Mouse (Mus musculus): ENCODE measurements around the gene Btn2a2. TPM values are rescaled to one million over a fixed set of nuclear protein-coding genes. Genes with fewer than 3 reads are reported as not detected.

Btn2a2 gene
- total RNA-seq, 2 experiments from 2014 or later: not detected

Small RNAs within 50 kb of the gene (microRNA-seq; reads per million reads assigned to microRNA genes)
- gene Gm44297: not detected
- gene n-TStga1: not detected

Other genes with a start within 250 kb of the Btn2a2 start
- gene Vmn1r223, start 241.7 kb downstream of the Btn2a2 start, total RNA-seq (2021): not detected
- 10 to 100 TPM; 18.9 to 26.9 TPM for gene Zfp322a, start 119.6 kb downstream of the Btn2a2 start, total RNA-seq (2021)
- 1 to 10 TPM; 6.1 to 7.1 TPM for gene Abt1, start 65.0 kb downstream of the Btn2a2 start, total RNA-seq (2021)
- gene Btn1a1, start 23.0 kb downstream of the Btn2a2 start, total RNA-seq (2021): under 1 TPM in 1 of 2 experiments, not detected in 1; 0.55 TPM
- gene Hist1h4h, start 42.2 kb upstream of the Btn2a2 start, total RNA-seq (2021): 1,000 to 10,000 TPM in 1 of 2 experiments, 100 to 1,000 TPM in 1; 930 to 1,063 TPM
- 100 to 1,000 TPM; 261 to 325 TPM for gene Hist1h2af, start 45.0 kb upstream of the Btn2a2 start, total RNA-seq (2021)
- gene Hist1h3g, start 46.6 kb upstream of the Btn2a2 start, total RNA-seq (2021): 10 to 100 TPM; 76.3 to 91.7 TPM
- gene Hist1h2bh, start 54.5 kb upstream of the Btn2a2 start, total RNA-seq (2021): 10 to 100 TPM; 20.9 to 25.4 TPM
- gene Hist1h3f, start 55.2 kb upstream of the Btn2a2 start, total RNA-seq (2021): 100 to 1,000 TPM in 1 of 2 experiments, 10 to 100 TPM in 1; 93.2 to 104 TPM
- gene Hist1h4f, start 62.8 kb upstream of the Btn2a2 start, total RNA-seq (2021): 100 to 1,000 TPM; 529 to 619 TPM
- gene Hist1h1d, start 64.4 kb upstream of the Btn2a2 start, total RNA-seq (2021): 10 to 100 TPM; 27.8 to 32.6 TPM
- gene Hist1h3e, start 73.5 kb upstream of the Btn2a2 start, total RNA-seq (2021): 100 to 1,000 TPM; 246 to 271 TPM
- 10 to 100 TPM; 54.9 to 55.0 TPM for gene Hist1h2ae, start 82.4 kb upstream of the Btn2a2 start, total RNA-seq (2021)
- gene Hist1h2bg, start 82.5 kb upstream of the Btn2a2 start, total RNA-seq (2021): 100 to 1,000 TPM; 395 to 462 TPM
- 100 to 1,000 TPM; 168 to 215 TPM for gene Hist1h2bf, start 85.3 kb upstream of the Btn2a2 start, total RNA-seq (2021)
- 10 to 100 TPM; 47.4 to 49.2 TPM for gene Hist1h2ad, start 85.5 kb upstream of the Btn2a2 start, total RNA-seq (2021)
- gene Hist1h3d, start 86.9 kb upstream of the Btn2a2 start, total RNA-seq (2021): 10 to 100 TPM; 38.0 to 43.5 TPM
- 100 to 1,000 TPM; 294 to 310 TPM for gene Hist1h4d, start 92.7 kb upstream of the Btn2a2 start, total RNA-seq (2021)
- 10 to 100 TPM; 27.7 to 32.2 TPM for gene Hist1h2be, start 132.3 kb upstream of the Btn2a2 start, total RNA-seq (2021)
- gene Hist1h1e, start 133.7 kb upstream of the Btn2a2 start, total RNA-seq (2021): 100 to 1,000 TPM; 180 to 217 TPM
- 1 to 10 TPM; 8.3 to 9.7 TPM for gene Hist1h2ac, start 195.1 kb upstream of the Btn2a2 start, total RNA-seq (2021)
- 10 to 100 TPM; 76.4 to 77.6 TPM for gene Hist1h2bc, start 195.3 kb upstream of the Btn2a2 start, total RNA-seq (2021)
- gene Hist1h1t, start 207.0 kb upstream of the Btn2a2 start, total RNA-seq (2021): under 1 TPM; 0.69 to 0.88 TPM
- gene Hist1h4c, start 209.6 kb upstream of the Btn2a2 start, total RNA-seq (2021): 100 to 1,000 TPM; 175 to 199 TPM
- 10 to 100 TPM; 23.3 to 31.0 TPM for gene Hfe, start 222.0 kb upstream of the Btn2a2 start, total RNA-seq (2021)
- 100 to 1,000 TPM; 366 to 432 TPM for gene Hist1h1c, start 250.0 kb upstream of the Btn2a2 start, total RNA-seq (2021)

Measured in adrenal gland, postnatal 10 days (tissue).